Mouse (Mus musculus) adrenal gland, adult 18-20 months (tissue): Measurements from ENCODE around the gene Phox2b. TPM values are rescaled to one million over a fixed set of nuclear protein-coding genes. Genes with fewer than 3 reads are reported as not detected.

Source experiments
- DNase-seq, 2 experiments: peaks; one replicate each; pipeline ENCODE4 v3.0.0; 2021 to 2022; ENCODE audit warnings: low spot score in 2 of 2
- microRNA-seq, 2 experiments: library from miRNA; unstranded; fragments of <30 nt; microRNA quantifications; one replicate each; pipeline ENCODE4 v1.2.0; 2021; ENCODE audit warnings: borderline number of aligned reads in 2 of 2
- total RNA-seq, 2 experiments: library from RNA; stranded (reverse); gene quantifications; 1 replicate in 1 of 2; 2 replicates in 1 of 2; pipeline ENCODE4 v1.2.3; 2021

The Phox2b gene
- total RNA-seq, 2 experiments from 2014 or later = 15.6 to 17.2 TPM

DNA sequence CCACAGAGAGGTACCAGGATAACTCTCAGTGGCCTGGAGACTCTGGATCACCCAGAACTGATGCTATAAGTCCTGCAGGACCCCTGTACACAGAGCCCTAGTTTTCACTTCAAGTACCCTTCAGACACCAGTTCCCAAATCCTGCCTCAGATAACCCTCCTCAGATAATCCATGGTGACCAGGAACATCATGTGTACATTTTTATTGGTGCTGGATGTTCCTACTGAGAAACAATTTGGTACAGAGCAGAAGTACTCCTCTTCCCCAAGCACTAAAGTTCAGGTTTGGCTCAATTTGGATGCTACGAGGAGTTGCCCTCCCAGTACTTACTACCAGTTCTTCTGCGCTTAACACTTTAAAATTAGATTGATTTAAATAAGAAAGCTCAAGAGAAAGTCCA, 5.1 kb downstream of the Phox2b start:
- DNase-seq = no peak

DNA sequence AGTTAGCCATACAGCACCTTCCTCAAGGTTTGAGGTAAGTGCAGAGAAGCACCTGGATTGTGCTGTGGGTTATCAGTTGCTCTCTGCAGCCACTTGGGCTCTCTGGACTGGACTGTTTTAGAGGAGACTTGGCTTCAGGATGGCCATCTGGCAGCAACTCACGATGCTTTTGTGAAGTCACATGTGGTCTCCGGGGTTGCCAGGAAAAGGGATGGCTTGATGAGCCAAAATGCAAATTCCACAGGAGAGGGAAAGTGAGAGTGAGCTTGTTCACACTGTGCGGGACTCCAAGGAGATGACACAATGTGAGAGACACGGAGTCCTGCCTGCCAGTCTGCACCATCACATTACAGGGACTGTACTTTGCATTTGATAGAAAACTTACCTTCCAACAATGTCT, 7.3 kb downstream of the Phox2b start:
- DNase-seq = no peak

DNA sequence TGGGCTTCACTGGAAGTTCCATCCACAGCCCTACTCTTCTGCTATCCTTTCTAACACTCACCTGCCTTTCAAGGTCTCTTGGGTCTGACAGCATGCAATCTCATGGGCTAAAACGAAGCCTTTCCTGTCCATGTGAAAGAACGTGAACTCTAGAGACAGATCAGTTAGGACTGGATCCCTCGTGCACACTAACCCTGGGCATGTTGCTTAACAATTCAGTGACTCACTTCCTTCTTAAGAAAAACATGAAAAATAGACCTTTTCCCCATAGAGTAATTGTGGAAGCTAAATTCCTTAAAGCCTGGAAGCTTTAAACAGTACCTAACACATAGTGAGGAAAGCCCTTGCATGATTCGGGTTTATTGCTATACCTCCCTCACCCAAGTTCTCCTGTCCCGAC, 8.2 kb downstream of the Phox2b start:
- DNase-seq = no peak

DNA sequence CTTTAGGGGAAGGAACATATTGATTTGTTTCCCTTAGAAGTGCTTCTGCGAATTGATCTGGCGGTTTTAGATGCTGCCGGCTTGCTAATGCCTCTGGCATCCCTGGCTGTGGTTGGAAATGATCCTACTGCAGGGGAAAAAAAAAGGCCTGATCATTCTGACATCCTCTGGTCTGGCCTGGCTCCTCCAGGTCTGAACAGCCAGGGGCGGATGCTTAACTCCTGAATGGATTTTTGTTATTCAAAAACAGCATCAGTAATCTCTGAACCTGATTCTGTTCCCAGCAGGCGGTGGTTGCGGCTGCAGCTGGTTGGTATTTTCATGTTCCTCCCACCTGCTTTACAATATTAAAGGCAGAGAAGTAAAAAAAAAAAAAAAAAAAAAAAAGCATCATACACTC, 16.0 kb downstream of the Phox2b start:
- DNase-seq = no peak

DNA sequence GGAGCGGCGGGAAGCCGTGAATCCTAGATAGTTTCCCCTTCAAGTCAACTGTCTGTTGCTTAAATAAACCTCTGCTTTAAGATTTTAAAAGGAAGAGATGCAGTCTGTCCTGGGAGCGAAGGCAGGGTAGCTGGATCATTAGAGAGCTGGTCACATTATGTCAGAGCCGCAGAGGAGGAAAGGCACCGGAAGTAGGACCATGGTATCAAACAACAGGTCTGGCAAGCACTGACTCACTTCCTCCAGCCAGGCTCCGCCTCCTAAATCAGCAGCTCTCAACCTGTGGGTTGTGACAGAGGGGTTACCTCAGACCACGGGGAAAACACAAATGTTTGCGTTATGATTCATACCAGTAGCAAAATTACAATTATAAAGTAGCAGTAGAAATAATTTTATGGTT, 35.5 kb downstream of the Phox2b start:
- DNase-seq = no peak

DNA sequence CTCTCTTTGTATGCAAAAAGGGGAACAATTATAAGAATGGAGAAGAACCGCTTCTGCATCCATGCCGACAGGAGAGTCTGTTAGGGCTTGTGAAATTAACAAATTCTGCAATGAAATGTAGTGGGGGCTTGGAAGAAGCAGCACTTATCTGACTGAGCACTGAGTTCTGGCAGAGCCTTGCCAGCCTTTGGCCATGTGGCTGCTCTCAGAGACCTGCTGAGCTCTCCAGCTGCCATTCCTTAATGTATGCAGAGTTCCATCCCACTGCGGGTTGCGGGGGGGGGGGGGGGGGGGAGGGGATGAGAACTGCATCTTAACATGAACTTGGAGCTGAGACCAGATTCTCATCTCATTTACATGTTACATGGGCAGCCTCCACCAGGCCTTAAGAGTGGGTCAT, 38.6 kb downstream of the Phox2b start:
- no peak for DNase-seq

DNA sequence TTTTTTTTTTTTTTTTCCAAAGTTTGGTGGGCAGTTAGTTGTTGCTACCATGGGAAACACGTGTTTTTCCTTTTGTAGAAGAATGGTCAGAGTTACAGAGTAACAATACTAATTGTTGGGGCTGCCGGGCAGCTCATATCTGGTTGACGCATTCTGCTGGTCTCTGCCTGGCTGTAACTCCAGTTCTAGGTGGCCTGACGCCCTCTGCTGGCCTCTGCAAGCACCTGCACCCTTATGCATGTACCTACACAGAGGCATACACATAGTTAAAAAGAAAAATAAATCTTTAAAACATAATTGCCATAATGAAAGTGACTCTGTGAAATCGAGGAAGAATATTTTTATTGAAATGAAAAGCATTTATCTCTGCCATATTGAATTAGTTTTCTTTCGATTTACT, 41.3 kb downstream of the Phox2b start:
- DNase-seq = no peak

DNA sequence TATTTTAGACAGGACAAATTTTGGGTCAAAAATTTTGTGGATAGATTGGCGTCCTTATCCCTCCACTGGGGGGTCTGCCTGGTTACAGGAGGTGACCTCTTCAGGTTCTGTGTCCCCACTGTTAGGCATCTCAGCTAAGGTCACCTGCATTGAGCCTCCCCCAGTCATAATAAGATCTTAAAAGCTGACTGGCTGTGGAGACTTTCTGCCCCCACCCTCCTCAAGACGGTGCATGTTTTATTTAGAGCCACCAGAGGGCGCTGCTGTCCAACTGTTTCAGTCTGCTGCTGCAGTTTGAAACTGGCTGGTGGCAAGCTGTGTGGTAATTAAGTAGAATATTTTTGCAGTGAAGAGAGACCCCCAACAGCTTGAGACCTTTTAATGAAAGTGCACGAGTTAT, 51.1 kb downstream of the Phox2b start:
- peak; percentile 30 to 47 for DNase-seq

Small RNA genes within 50 kb of the gene (microRNA-seq; reads per million reads assigned to microRNA genes)
- gene Gm23841 = 0 reads per million in 2 experiments

Other genes with a start within 250 kb of the Phox2b start
- 100 to 1,000 TPM; 157 to 164 TPM for gene Tmem33, start 161.3 kb upstream of the Phox2b start, total RNA-seq
- gene Slc30a9, start 207.7 kb upstream of the Phox2b start, total RNA-seq = 100 to 1,000 TPM; 122 to 139 TPM